Mouse (Mus musculus): Measurements from ENCODE around the gene Srrd.

GRCm38 (mm10) chr5:112368666-112369065 lies 25.8 kb upstream of the Srrd start:
- no peak for TF ChIP-seq TAL1 (IDR thresholded peaks at IDR 0.05; ENCODE audit: low read length)
- no peak for TF ChIP-seq GATA1 (IDR thresholded peaks at IDR 0.05; ENCODE audit: low read length)
